Mouse (Mus musculus): ENCODE measurements around the gene Myl6b.

DNA sequence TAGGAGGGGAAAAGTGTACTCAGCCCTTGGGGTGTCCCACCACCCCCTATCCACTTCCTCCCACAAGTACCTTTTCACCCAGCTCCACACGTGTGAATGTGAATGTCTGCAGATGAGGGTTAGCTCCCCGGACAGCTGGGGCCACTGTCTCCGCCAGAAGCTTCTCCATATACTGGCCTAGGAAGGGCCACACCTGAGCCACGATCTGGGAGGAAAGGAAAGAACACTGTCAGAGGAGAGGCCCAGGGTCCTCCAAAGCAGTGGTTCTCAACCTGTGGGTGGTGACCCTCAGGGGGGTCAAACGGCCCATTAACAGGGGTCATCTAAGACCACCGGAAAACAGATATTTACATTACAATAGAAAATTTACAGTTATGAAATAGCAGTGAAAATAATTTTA is 23.9 kb upstream of the Myl6b start:
- no peak for TF ChIP-seq GATA1 (IDR thresholded peaks at IDR 0.05; ENCODE audit: low read length)
- no peak for TF ChIP-seq TAL1 (IDR thresholded peaks at IDR 0.05; ENCODE audit: low read length)

Measured in erythroblast, embryonic 14.5 days (primary cell).